Mouse (Mus musculus): ENCODE measurements around the gene Olfr434. TPM values are rescaled to one million over a fixed set of nuclear protein-coding genes. Genes with fewer than 3 reads are reported as not detected.
"Not testable (repeated sequence)": the region's sequence is repeated elsewhere in the genome, so short reads cannot be mapped to it uniquely, and the experiment has no call there.

Gene Olfr434
- not detected in 2 replicates for total RNA-seq (2014; fragmentation: Nextera tagmentation)
- not detected in 2 replicates for total RNA-seq (2017)

DNA sequence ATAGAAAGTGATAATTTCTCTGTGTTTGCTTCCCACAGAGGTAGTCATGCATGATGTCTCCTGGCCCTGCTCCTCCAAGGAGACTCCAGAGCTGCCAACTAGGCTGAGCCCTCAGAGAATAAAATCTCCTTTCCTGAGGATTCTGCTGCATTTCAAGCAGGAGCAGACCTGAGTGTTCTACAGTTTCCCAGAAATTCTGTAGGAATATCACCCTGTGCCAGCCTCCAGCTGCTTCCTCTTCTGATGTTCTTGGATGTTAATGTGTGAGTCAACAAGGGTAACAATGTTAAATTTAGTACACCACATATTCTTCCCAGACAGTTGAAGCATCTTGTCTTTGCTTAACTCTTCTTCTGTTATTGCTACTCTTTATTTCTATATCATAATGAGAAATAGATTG, at the start of gene Olfr434:
TSS of gene Olfr434 (plus strand) at position 149 of the 400 bp plus-strand sequence.
- not testable (repeated sequence) for ATAC-seq (replicated peaks; ENCODE audit: poor library complexity, severe bottlenecking)

DNA sequence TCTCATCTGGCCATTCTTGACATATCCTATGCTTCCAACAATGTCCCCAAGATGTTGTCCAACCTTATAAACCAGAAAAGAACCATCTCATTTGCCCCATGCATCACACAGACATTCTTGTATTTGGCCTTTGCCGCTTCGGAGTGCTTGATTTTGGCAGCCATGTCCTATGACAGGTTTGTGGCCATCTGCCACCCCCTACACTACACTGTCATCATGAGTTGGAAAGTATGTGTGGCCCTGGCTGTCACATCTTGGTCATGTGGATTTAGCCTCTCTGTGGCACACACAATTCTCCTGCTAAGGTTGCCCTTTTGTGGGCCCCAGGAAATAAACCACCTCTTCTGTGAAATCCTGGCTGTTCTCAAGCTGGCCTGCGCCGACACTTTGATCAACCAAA, 45.6 kb upstream of the Olfr434 start:
- no peak for ATAC-seq (replicated peaks; ENCODE audit: poor library complexity, severe bottlenecking)

DNA sequence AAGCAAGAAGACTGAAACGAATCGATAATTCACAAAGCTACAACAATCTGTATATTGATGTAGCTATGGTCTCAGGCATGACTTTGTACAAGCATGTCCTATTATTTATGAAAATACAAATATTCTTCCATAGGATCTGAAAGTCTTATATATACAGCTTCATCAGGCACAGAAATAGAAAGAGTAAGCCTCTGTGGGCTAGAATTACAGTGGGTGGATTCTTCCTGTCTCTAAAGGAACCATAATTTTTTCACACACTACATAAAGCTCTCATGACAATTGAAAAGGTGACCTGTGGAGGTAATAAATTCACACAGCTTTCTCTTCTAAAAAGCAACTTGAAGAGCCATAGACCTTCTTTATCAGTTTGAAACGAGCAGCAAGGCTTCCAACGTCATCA, 41.0 kb upstream of the Olfr434 start, which contains the start of gene Olfr13:
TSS of gene Olfr13 (plus strand) at position 301 of the 400 bp plus-strand sequence.
- ATAC-seq (replicated peaks; ENCODE audit: poor library complexity, severe bottlenecking), result no peak

DNA sequence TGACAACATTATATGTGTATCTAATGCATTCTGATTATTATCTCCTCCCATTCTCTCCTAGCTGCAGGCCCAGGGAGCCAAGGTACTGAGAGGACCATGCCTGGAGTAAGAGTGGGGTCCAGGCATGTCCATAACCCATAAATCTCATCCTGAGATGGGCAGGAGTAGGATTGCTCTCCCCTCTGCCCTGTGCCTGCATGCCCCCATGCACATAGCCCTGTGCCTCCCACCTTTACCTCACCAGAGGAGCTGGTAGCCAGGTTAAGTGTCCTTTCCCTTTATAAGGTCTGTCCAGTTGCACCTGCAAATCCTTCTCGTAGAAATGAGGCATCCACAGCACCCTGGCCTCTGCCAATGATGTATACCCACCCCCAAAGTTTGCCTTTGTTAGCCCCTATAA, 34.7 kb upstream of the Olfr434 start:
- no peak for ATAC-seq (replicated peaks; ENCODE audit: poor library complexity, severe bottlenecking)

DNA sequence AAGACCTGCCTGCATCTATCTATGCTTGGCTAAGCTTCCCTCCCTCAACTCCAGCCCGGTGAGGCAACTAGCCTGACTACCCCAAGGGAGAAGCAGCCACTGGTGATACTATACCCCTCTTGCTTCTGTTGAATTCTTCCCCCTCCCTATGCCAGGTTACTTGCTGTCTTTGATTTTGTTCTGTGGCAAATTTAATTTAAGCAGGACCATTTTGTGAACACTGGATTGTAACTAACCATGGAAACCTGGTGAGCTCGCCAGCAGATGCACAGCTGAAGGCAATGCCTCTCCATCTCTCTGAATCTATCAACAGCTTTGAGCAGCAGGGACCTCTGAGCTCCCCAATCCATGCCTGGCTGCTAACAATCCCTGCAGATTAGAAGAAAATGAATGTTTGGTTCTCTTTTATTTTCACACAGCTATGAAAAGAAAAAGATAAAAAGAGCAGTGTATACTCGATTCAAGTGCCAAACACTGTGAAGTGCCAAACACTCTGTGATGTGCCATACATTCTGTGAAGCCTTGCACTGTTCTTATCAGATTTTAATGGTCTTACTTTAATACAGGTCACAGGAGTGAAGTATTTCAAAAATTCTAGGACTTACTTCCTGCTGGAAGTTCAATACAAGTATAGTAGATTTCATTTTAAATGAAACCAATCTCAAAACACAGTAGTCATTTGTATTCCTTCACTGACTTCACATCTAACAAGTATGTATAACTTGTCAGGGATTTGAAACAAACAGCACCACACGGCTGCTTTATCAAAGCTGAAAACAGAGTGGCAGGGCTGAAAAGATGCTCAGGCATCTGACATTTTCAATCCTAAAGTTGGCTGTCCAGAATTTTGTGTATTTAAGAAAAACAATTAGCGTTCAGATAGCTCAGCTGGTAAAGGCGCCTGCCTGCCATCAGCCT, 34.0 kb upstream of the Olfr434 start:
- no peak for ATAC-seq (replicated peaks; ENCODE audit: poor library complexity, severe bottlenecking)

DNA sequence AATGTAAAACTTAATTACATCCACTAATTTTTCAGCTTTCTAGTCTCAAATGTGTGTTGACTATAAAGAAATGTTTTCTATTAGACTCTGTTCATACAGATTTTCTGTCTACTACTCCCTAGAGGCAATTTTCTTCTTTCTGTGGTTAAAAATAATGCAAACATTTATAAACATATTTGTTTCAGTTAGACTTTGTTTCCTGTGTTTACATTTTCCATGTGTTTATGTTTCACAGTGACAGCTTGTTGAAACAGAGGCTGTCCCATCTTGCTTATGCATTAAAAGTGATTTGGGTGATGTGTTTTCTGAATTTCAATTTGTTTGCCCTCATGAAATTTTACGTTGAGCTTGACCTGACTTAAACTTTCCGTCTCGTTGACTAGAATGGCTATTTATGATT, 21.8 kb upstream of the Olfr434 start:
- no peak for ATAC-seq (replicated peaks; ENCODE audit: poor library complexity, severe bottlenecking)

DNA sequence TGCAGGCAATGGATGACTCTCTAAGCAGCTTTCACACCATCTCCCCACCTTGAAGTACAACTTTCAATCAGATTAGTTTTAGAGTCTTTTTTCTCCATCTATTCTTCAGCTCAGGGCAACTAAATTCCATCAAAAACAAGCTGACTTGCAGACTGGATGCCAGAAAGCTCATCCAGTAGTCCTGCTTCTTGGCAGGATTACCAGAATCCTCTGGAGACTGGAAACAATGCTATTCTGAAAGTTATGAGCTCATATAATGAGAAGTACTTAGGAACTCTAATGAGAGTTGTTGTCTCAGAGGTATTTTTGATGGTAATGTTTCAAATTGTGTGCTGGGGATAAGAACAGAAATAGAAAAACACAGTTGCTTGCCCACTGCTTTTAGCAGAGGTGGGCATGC, 16.0 kb upstream of the Olfr434 start, which contains the start of gene Olfr435:
TSS of gene Olfr435 (plus strand) at position 366 of the 400 bp plus-strand sequence.
- no peak for ATAC-seq (replicated peaks; ENCODE audit: poor library complexity, severe bottlenecking)

DNA sequence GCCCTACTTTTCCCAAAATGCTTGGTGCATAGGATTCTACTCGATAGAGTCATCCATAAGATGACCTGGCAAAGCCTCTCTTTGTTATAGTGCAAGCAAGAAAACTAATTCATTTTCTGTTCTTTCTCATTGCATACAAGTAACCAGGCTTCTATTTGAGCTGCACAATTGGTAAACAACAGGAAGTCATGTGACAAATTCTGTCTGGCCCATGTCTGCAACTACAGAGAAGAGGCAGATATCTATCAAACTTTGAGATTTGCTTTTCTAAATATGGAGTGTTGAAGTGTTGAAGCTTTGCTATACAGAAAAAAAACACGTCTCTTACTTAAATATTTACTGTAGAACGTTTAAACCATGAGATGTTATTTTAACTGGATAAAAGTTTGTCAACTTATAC, 14.7 kb upstream of the Olfr434 start:
- ATAC-seq (replicated peaks; ENCODE audit: poor library complexity, severe bottlenecking), result no peak

DNA sequence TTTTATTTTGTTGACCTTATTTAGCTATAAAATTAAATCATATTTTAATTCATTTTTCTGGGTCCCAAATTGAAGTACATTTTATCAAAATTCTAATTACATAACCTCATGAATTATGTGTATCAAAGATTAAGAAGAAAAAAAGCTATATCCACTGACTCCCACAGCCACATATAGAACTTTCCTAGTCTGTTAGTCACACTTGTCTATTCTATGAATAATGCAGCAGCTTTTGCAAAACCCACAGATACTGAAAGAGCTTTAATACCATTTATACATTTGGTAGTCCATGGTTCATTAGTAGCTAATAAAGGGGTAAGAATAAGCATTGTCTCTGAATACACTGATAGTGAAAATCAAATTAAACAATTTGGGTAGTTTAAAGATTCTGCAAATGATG, 10.0 kb upstream of the Olfr434 start:
- no peak for ATAC-seq (replicated peaks; ENCODE audit: poor library complexity, severe bottlenecking)

DNA sequence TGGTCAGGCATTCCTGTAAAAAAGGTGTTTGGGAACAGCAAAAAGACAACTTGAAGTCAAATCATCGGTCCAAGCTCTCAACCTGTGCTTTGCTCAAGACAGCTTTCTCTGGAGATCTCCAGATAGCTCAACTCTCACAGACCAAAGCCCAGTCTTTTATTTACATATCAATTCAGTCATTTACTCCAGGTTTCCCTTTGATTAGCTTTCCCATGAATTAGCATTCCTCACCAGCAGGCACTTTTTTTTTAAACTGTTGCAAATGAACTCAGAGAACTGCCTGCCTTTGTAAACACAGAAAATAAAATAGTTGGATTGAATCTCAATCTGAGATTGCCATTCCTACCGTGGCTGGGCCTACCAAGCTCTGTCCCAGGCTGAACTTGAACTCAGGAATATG, 7.5 kb upstream of the Olfr434 start:
- no peak for ATAC-seq (replicated peaks; ENCODE audit: poor library complexity, severe bottlenecking)

DNA sequence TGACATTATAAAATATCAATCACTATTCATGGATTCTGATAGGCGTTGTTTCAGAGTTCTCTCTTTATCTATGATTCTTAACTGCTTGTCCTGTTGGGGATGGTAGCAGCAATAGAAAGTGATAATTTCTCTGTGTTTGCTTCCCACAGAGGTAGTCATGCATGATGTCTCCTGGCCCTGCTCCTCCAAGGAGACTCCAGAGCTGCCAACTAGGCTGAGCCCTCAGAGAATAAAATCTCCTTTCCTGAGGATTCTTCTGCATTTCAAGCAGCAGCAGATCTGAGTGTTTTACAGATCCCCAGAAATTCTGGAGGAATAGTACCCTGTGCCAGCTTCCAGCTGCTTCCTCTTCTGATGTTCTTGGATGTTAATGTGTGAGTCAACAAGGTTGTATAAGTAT, 18.4 kb downstream of the Olfr434 start, which contains the start of gene Olfr47:
TSS of gene Olfr47 (plus strand) at position 275 of the 400 bp plus-strand sequence.
- ATAC-seq (replicated peaks; ENCODE audit: poor library complexity, severe bottlenecking), result not testable (repeated sequence)

DNA sequence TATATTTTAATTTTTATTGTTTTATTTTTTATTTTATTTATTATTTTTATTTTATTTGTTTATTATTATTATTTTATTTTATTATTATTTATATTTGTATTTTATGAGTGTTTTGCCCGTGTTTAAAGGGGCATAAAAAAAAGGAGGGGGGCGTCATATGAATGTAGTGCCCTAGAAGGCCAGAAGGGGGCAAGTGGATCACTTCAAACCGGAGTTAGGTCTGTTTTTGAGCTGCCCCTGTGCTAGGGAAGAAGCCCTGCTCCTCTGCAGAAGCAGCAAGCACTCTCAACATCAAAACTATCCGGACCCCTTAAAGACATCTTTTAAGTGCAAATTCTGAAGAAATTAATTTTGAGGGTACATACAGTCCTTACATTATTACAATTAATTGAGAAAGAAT, 29.2 kb downstream of the Olfr434 start:
- peak; percentile 75 for ATAC-seq (replicated peaks; ENCODE audit: poor library complexity, severe bottlenecking)

DNA sequence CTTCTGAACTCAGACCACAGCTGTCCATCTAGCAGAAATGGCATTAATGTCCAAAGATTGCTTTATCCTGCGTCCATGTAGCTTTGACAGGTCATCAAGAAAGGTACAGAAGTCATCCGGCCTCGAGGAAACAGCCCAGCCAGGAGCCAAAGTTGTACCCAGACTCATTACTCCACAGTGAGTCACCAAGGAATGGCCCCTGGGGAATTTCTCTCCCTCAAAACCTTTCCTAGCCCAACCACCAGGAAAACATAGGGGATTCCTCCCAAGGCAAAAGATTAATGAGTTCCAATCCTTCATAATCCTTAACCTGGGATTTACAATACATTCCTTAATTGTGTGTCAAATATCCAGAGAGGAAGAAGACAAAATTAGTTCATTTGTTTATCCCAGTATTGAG, 34.6 kb downstream of the Olfr434 start:
- ATAC-seq (replicated peaks; ENCODE audit: poor library complexity, severe bottlenecking), result no peak

DNA sequence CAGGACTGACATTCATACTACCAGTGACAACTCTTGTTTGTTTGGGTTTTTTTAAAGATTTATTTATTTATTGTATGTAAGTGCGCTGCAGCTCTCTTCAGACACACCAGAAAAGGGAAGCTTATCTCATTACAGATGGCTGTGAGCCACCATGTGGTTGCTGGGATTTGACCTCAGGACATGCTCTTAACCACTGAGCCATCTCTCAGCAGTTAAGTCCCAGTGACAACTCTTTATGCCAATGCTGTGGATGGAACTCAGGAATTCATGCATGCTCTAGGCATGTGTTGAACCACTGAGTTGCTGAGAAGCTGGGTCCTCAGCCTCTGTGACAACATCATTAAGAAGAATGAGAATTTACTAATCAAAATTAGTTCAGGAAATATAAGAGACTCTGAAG, 40.2 kb downstream of the Olfr434 start:
- ATAC-seq (replicated peaks; ENCODE audit: poor library complexity, severe bottlenecking), result 0 out of 2 replicates have a peak, but pooled peaks have one; percentile 14

DNA sequence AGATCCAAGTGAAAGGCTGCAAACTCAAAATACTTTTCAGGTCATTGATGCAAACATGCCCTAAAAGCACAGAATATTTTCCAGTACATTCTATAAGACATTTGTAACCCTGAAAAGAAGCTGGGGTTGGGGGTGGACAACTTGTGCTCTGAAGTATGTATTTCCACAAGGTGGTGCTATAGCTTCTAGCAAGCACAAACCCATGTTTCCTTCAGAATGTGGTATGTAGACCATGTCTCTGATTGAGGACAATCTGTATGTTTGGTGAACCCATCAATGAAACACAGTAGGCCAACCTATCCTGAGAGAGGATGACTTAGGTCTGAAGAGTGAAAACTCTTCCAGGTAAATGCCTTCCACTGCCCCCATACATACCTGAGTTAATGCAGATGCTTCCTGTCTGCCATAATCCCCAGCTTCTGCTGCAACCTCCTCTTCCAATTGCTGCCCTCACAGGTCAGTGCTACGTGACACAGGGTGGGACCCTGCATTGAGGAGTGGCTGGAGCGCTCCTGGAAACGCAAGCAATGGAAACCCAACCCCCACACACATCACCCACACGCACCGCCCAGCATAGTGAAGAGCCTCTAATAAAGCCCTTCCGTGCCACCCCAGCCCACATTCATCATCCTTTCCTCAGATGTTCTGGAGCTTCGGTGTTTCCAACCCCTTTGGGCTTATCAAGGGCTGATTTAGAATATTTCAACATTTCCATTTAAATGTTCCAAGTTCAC, 41.5 kb downstream of the Olfr434 start:
- ATAC-seq (replicated peaks; ENCODE audit: poor library complexity, severe bottlenecking), result peak; percentile 62

DNA sequence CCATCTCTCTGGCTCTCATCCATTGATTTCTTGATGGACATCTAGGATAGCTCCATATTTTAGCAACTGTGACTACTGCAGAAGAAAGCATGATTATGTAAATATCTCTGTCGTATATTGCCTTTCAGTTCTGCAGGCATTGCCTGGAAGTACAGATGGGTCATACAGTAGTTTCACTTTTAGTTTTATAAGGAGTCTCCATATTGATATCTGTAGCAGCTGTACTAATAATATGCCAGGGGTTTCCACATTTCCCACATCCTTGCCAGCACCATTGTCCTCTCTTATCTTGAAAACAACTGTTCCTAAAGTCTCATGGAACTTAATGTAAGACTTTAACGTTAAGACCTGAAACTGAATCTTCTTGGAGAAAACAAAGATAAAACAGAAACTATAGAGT, 47.9 kb downstream of the Olfr434 start:
- peak; percentile 39; the same call in 1 of the 2 replicates for ATAC-seq (replicated peaks; ENCODE audit: poor library complexity, severe bottlenecking)

DNA sequence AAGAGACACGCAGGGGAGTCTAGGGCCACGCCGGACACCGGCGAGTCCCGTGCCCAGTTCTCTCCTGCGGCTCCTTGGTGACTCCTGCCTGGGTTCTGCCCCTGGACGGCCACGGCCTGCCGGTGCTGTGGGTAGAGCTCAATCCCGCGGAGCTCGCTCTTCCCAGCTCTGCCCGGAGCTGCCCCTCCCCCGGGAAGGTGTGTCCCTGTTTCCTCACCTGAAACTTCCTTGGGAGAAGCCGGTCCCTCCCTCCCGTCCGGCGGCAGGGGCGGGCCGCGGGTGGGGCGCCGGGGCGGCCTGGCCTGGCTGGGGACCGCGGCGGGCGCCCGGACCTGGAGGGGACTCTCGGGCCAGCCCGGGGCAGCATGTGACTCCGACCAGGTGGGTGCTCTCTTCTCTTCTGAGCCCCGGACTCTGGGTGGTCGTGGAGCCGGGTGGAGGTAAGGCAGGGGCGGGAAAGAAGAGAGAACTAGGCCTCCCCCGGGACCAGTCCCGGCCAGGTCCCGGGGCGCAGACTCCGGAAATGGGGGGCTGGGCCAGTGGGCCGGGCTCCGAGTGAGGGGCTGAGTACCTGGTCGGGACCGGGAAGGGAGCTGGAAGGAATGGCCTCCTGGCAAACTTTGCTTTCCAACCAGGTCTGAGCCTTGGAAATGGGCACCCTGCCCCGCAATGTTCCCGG, 52.7 kb downstream of the Olfr434 start, which contains the start of gene Arhgef5:
TSS of gene Arhgef5 (plus strand) at position 220 of the 679 bp plus-strand sequence.
- ATAC-seq (replicated peaks; ENCODE audit: poor library complexity, severe bottlenecking), result peak; percentile 53

DNA sequence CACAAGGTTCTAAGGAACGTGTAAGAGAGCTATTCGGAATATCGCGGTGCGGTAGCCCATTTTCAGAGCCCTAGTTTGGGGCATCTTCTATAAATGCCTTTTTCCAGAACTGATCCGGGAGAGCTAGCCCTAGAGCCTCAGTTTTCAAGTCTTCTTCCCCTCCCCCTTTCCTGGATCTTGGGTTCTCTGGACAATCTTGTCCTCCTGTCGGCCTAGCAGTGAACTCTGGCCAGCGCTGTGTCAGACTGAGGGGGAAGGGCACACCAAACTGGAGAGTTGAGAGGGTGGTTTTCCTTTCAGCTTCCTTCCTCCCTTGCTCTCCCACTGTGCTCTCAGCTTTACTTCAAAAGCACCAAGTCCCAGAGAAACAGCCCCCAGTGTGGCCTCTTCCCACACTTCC, 53.5 kb downstream of the Olfr434 start:
- ATAC-seq (replicated peaks; ENCODE audit: poor library complexity, severe bottlenecking), result peak; percentile 65
